In the genomic region with DNA sequence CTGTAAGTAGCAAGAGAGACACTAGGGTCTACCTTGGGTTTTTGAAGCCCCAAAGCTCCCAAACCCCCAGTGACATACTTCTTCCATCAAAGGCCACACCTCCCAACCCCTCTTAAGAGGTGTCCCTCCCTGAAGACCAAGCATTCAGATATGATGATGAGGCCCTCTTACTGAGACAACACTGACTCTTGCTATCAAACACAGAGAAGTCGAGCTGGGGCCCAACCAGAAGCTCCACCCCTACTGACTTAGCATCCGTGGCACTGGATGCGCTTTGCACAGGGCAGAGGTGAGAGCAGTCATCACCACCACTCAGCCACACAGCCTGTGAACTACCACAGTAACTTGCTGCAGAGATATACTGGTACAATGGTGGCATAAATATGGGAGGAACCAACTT, we compare ENCODE assay signal across 21 mouse cellular contexts. TPM values are rescaled to one million over a fixed set of nuclear protein-coding genes. Genes with fewer than 3 reads are reported as not detected.
"Had no signal": no experiment of that assay in that cellular context is flagged by ENCODE, and none has a peak within 500 bp of the region (broad histone marks: within the 10 kb centered on the region; RNA-seq: fewer than 3 reads in every experiment).

No protein-coding gene starts in this region.

- H3K4me3 ChIP-seq: kidney, embryonic 15.5 days; limb, embryonic 10.5 days; limb, embryonic 13.5 days; lung, embryonic 15.5 days; megakaryocyte, embryonic 14.5 days; midbrain, embryonic 10.5 days; midbrain, embryonic 13.5 days; myocyte; neural tube, embryonic 13.5 days had no signal

- H3K4me2 ChIP-seq: kidney, embryonic 15.5 days; limb, embryonic 13.5 days; lung, embryonic 15.5 days; midbrain, embryonic 13.5 days; neural tube, embryonic 13.5 days had no signal

- H3K27ac ChIP-seq: kidney, embryonic 15.5 days; limb, embryonic 10.5 days; limb, embryonic 13.5 days; lung, embryonic 15.5 days; midbrain, embryonic 10.5 days; midbrain, embryonic 13.5 days; neural tube, embryonic 13.5 days had no signal

- H3K9ac ChIP-seq: kidney, embryonic 15.5 days; limb, embryonic 13.5 days; lung, embryonic 15.5 days; midbrain, embryonic 13.5 days; neural tube, embryonic 13.5 days had no signal

- H3K36me3 ChIP-seq: midbrain, embryonic 13.5 days had no signal

- DNase-seq: kidney, adult 11 months; kidney, adult 8-10 months; kidney, postnatal 10 days; kidney, postnatal 36 days; lung, postnatal 10 days; lung, postnatal 36 days; retina, postnatal 1 day; thymus, adult 18-20 months; thymus, postnatal 36 days had no signal

- H3K9me3 ChIP-seq: kidney, embryonic 15.5 days; limb, embryonic 10.5 days; limb, embryonic 13.5 days; lung, embryonic 15.5 days; megakaryocyte, embryonic 14.5 days; midbrain, embryonic 10.5 days; midbrain, embryonic 13.5 days; neural tube, embryonic 13.5 days had no signal

- ATAC-seq: midbrain, embryonic 13.5 days; midbrain, embryonic 16.5 days had no signal

- H3K27me3 ChIP-seq: kidney, embryonic 15.5 days; limb, embryonic 13.5 days; lung, embryonic 15.5 days; midbrain, embryonic 13.5 days; neural tube, embryonic 13.5 days had no signal

RNA-seq across cellular contexts. Expression of gene C7, which starts 49.1 kb away (rescaled TPM):
- total RNA-seq: monocyte, adult 5-6 weeks; neutrophil, adult 5-6 weeks had no signal
- polyA plus RNA-seq: midbrain, embryonic 10.5 days; midbrain, embryonic 13.5 days; myocyte; neural tube, embryonic 13.5 days had no signal
